Comparison of ENCODE assay signal across 23 mouse cellular contexts in the genomic region with DNA sequence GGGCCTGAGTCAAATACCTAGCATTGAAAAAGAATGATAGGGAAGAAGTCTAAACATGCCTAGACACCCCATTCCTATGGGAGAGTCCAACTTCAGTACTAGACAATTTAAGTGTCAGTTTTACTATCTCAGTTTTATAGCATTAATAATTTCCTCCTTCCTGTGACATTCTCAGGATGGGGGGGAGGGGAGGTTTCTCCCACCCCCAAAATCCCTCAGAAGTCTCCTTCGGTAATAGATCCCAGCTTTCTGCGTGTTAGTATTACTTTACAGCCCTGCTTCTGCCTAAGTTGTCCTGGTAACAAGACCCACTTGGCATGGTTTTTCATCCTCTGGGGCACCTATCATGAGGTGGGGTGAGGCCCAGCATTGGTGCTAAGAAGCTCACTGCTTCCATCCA.
"Had no signal": no experiment of that assay in that cellular context is flagged by ENCODE, and none has a peak within 500 bp of the region (broad histone marks: within the 10 kb centered on the region; RNA-seq: fewer than 3 reads in every experiment).

No protein-coding gene starts in this region.

- H3K4me2 ChIP-seq: liver, embryonic 12.5 days; liver, embryonic 15.5 days; lung, embryonic 15.5 days; midbrain, embryonic 13.5 days; neural tube, embryonic 13.5 days; stomach, embryonic 15.5 days had no signal

- ATAC-seq: inflammation-experienced regulatory T-cells, adult 6 months; intestine, embryonic 16.5 days; liver, embryonic 12.5 days; midbrain, embryonic 13.5 days; midbrain, embryonic 16.5 days had no signal

- H3K27me3 ChIP-seq: liver, embryonic 12.5 days; liver, embryonic 15.5 days; lung, embryonic 15.5 days; megakaryocyte, embryonic 14.5 days; midbrain, embryonic 13.5 days; neural tube, embryonic 13.5 days; stomach, embryonic 15.5 days had no signal

- H3K36me3 ChIP-seq: liver, embryonic 12.5 days; liver, embryonic 15.5 days; lung, embryonic 15.5 days; midbrain, embryonic 10.5 days; midbrain, embryonic 13.5 days; neural tube, embryonic 13.5 days; stomach, embryonic 15.5 days had no signal

- H3K9ac ChIP-seq: liver, embryonic 12.5 days; liver, embryonic 15.5 days; lung, embryonic 15.5 days; midbrain, embryonic 13.5 days; neural tube, embryonic 13.5 days; stomach, embryonic 15.5 days had no signal

- H3K4me3 ChIP-seq: liver, embryonic 12.5 days; liver, embryonic 15.5 days; lung, embryonic 15.5 days; megakaryocyte, embryonic 14.5 days; midbrain, embryonic 10.5 days; midbrain, embryonic 13.5 days; myocyte; neural tube, embryonic 13.5 days; stomach, embryonic 15.5 days had no signal

- H3K27ac ChIP-seq: liver, embryonic 12.5 days; liver, embryonic 15.5 days; lung, embryonic 15.5 days; midbrain, embryonic 10.5 days; midbrain, embryonic 13.5 days; neural tube, embryonic 13.5 days; stomach, embryonic 15.5 days had no signal

- H3K9me3 ChIP-seq: liver, embryonic 12.5 days; liver, embryonic 15.5 days; lung, embryonic 15.5 days; midbrain, embryonic 13.5 days; neural tube, embryonic 13.5 days; stomach, embryonic 15.5 days had no signal

- DNase-seq: kidney, adult 18-20 months; kidney, postnatal 25 days; left cerebral cortex, postnatal 4 days; liver; lung, adult 18-20 months; lung, postnatal 10 days; lung, postnatal 36 days; retina, postnatal 1 day; right cerebral cortex, postnatal 25 days; spleen, adult 18-20 months; thymus, postnatal 36 days had no signal

- H3K4me1 ChIP-seq: liver, embryonic 12.5 days; liver, embryonic 15.5 days; lung, embryonic 15.5 days; megakaryocyte, embryonic 14.5 days; midbrain, embryonic 10.5 days; midbrain, embryonic 13.5 days; neural tube, embryonic 13.5 days; stomach, embryonic 15.5 days had no signal
